Mouse (Mus musculus) megakaryocyte-erythroid progenitor cell, adult 5-6 weeks (primary cell): Measurements from ENCODE around the gene Yipf4. TPM values are rescaled to one million over a fixed set of nuclear protein-coding genes. Genes with fewer than 3 reads are reported as not detected.

ENCODE experiments used
- ATAC-seq: replicated peaks from 2 replicates; pipeline ENCODE4 v1.8.0; 2016; ENCODE audit warnings: mild to moderate bottlenecking, inconsistent platforms; ENCODE audit not compliant: severe bottlenecking, poor library complexity, low FRiP score, low TSS enrichment
- total RNA-seq, 2 experiments: library from RNA; stranded (forward) in 1 of 2; stranded (reverse) in 1 of 2; fragments of 200-1000, 215-1000 nt in 1 of 2; fragments of >200 nt in 1 of 2; fragmentation: Nextera tagmentation in 1 of 2; gene quantifications; 2 replicates each; pipeline ENCODE4 v1.2.3; 2014 to 2017

The Yipf4 gene
- total RNA-seq, 2 experiments from 2014 or later = 21.2 to 34.1 TPM

GRCm38 (mm10) chr17:74512308-74512707 is 23.0 kb downstream of the Yipf4 start:
- ATAC-seq = no peak

GRCm38 (mm10) chr17:74522797-74523723 is 33.8 kb downstream of the Yipf4 start:
- no peak for ATAC-seq

- ATAC-seq = no peak
Measured at GRCm38 (mm10) chr17:74526117-74526516, 36.8 kb downstream of the Yipf4 start.

GRCm38 (mm10) chr17:74526806-74527653 is 37.7 kb downstream of the Yipf4 start:
- no peak for ATAC-seq

- ATAC-seq = peak; percentile 92
Measured at GRCm38 (mm10) chr17:74527729-74528607, 38.7 kb downstream of the Yipf4 start, which contains the start of gene Birc6. Gene Birc6, plus strand, starts transcription at chr17:74528295.

- peak; percentile 9; the same call in 1 of the 2 replicates for ATAC-seq
Measured at GRCm38 (mm10) chr17:74528648-74529532, 39.6 kb downstream of the Yipf4 start.

- ATAC-seq = no peak
Measured at GRCm38 (mm10) chr17:74529533-74529824, 40.2 kb downstream of the Yipf4 start.

GRCm38 (mm10) chr17:74534971-74535370 is 45.7 kb downstream of the Yipf4 start:
- no peak for ATAC-seq

- no peak for ATAC-seq
Measured at GRCm38 (mm10) chr17:74537526-74537925, 48.2 kb downstream of the Yipf4 start.

GRCm38 (mm10) chr17:74543615-74544014 is 54.3 kb downstream of the Yipf4 start:
- no peak for ATAC-seq

Other genes with a start within 250 kb of the Yipf4 start
- 148 and 172 TPM in 2 replicates for gene Memo1, start 194.0 kb upstream of the Yipf4 start, total RNA-seq (2014; fragmentation: Nextera tagmentation)
- gene Memo1, start 194.0 kb upstream of the Yipf4 start, total RNA-seq (2017) = 197 and 201 TPM in 2 replicates
- gene Dpy30, start 165.5 kb upstream of the Yipf4 start, total RNA-seq (2014; fragmentation: Nextera tagmentation) = 233 and 253 TPM in 2 replicates
- gene Dpy30, start 165.5 kb upstream of the Yipf4 start, total RNA-seq (2017) = 114 and 178 TPM in 2 replicates
- gene Spast, start 150.5 kb upstream of the Yipf4 start, total RNA-seq (2014; fragmentation: Nextera tagmentation) = 19.1 and 34.5 TPM in 2 replicates
- 47.7 and 63.5 TPM in 2 replicates for gene Spast, start 150.5 kb upstream of the Yipf4 start, total RNA-seq (2017)
- 17.4 and 18.1 TPM in 2 replicates for gene Slc30a6, start 93.9 kb upstream of the Yipf4 start, total RNA-seq (2014; fragmentation: Nextera tagmentation)
- gene Slc30a6, start 93.9 kb upstream of the Yipf4 start, total RNA-seq (2017) = 8.9 and 12.4 TPM in 2 replicates
- 0.11 and 0.30 TPM in 2 replicates for gene Nlrc4, start 30.4 kb upstream of the Yipf4 start, total RNA-seq (2014; fragmentation: Nextera tagmentation)
- gene Nlrc4, start 30.4 kb upstream of the Yipf4 start, total RNA-seq (2017) = 0.42 and 1.4 TPM in 2 replicates
- 147 and 149 TPM in 2 replicates for gene Birc6, start 38.8 kb downstream of the Yipf4 start, total RNA-seq (2014; fragmentation: Nextera tagmentation)
- 159 and 167 TPM in 2 replicates for gene Birc6, start 38.8 kb downstream of the Yipf4 start, total RNA-seq (2017)
- gene Ttc27, start 228.2 kb downstream of the Yipf4 start, total RNA-seq (2014; fragmentation: Nextera tagmentation) = 65.9 and 82.0 TPM in 2 replicates
- 50.6 and 77.5 TPM in 2 replicates for gene Ttc27, start 228.2 kb downstream of the Yipf4 start, total RNA-seq (2017)